Mouse (Mus musculus): ENCODE results near the gene Aldh1a2. TPM values are rescaled to one million over a fixed set of nuclear protein-coding genes. Genes with fewer than 3 reads are reported as not detected.
A peak's percentile ranks its signal among the peaks of the same experiment; 100 is the strongest.

Gene Aldh1a2
- polyA plus RNA-seq, 2 experiments = 0.58 to 0.79 TPM

- Histone ChIP-seq H3K9me3 (ENCODE audit: control insufficient read depth, low read length) (no peaks in the 10 kb centered on the region), H3K4me1 (replicated peaks; ENCODE audit: control insufficient read depth in 2 of 2, insufficient read depth in 2 of 2, low read length in 1 of 2) (peaks cover 56 to 63% of the 10 kb centered on the region in 2 experiments), H3K4me2 (ENCODE audit: low read depth) (peak within 1 kb of the TSS; percentile 86), H3K27me3 (ENCODE audit: control insufficient read depth, insufficient read depth, low read length) (no peaks in the 10 kb centered on the region), H3K36me3 (replicated peaks; ENCODE audit: control insufficient read depth, insufficient read depth, low read depth) (no peaks in the 10 kb centered on the region), H3K4me3 (ENCODE audit: insufficient read depth in 1 of 2, low read depth in 2 of 2, low read length in 2 of 2) (no peak within 1 kb of the TSS), H3K9ac (replicated peaks) (peak within 1 kb of the TSS; percentile 65), H3K27ac (peak within 1 kb of the TSS; percentile 100)
- TF ChIP-seq EP300 (IDR thresholded peaks at IDR 0.05; ENCODE audit: low read depth) (no peak), CTCF (IDR thresholded peaks at IDR 0.05; ENCODE audit: low read depth) (no peak)
- DNase-seq (ENCODE audit: low read depth in 3 of 3, low spot score in 3 of 3) (no peak), ATAC-seq (ENCODE audit: insufficient read depth) (no peak)
- 43% methylated on average over 12 of the region's 12 CpGs for WGBS (ENCODE audit: insufficient replicate concordance)
Observed at GRCm38 (mm10) chr9:71168511-71168910, 47.1 kb upstream of the Aldh1a2 start, which contains the start of gene Aqp9. TSS of gene Aqp9 (minus strand) at chr9:71168682.

- H3K36me3 ChIP-seq (replicated peaks; ENCODE audit: control insufficient read depth, insufficient read depth, low read depth) = no peaks in the 10 kb centered on the region
- DNase-seq (ENCODE audit: low read depth in 3 of 3, low spot score in 3 of 3) (no peak), ATAC-seq (ENCODE audit: insufficient read depth) (no peak)
- H3K27ac ChIP-seq = no peak overlapping the region
- TF ChIP-seq EP300 (IDR thresholded peaks at IDR 0.05; ENCODE audit: low read depth) (no peak), CTCF (IDR thresholded peaks at IDR 0.05; ENCODE audit: low read depth) (peak; percentile 42)
- no peak overlapping the region for H3K4me2 ChIP-seq (ENCODE audit: low read depth)
- WGBS (ENCODE audit: insufficient replicate concordance) = 55% methylated on average over 9 of the region's 9 CpGs
- peaks cover 26 to 39% of the 10 kb centered on the region in 2 experiments for H3K4me1 ChIP-seq (replicated peaks; ENCODE audit: control insufficient read depth in 2 of 2, insufficient read depth in 2 of 2, low read length in 1 of 2)
- H3K9ac ChIP-seq (replicated peaks) = no peak overlapping the region
- no peak overlapping the region for H3K4me3 ChIP-seq (ENCODE audit: insufficient read depth in 1 of 2, low read depth in 2 of 2, low read length in 2 of 2)
- H3K9me3 ChIP-seq (ENCODE audit: control insufficient read depth, low read length) = no peaks in the 10 kb centered on the region
- H3K27me3 ChIP-seq (ENCODE audit: control insufficient read depth, insufficient read depth, low read length) = no peaks in the 10 kb centered on the region
Observed at GRCm38 (mm10) chr9:71173533-71173932, 42.1 kb upstream of the Aldh1a2 start.

GRCm38 (mm10) chr9:71174316-71174975 is 41.1 kb upstream of the Aldh1a2 start:
- Histone ChIP-seq H3K9ac (replicated peaks) (no peak overlapping the region), H3K4me1 (replicated peaks; ENCODE audit: control insufficient read depth in 2 of 2, insufficient read depth in 2 of 2, low read length in 1 of 2) (peaks cover 33 to 40% of the 10 kb centered on the region in 2 experiments)
- no peak for DNase-seq (ENCODE audit: low read depth in 3 of 3, low spot score in 3 of 3)

GRCm38 (mm10) chr9:71175686-71176085 is 39.9 kb upstream of the Aldh1a2 start:
- DNase-seq (ENCODE audit: low read depth in 3 of 3, low spot score in 3 of 3) (no peak), ATAC-seq (ENCODE audit: insufficient read depth) (peak; percentile 24; the same call in 1 of the 2 replicates)
- Histone ChIP-seq H3K27ac (no peak overlapping the region), H3K36me3 (replicated peaks; ENCODE audit: control insufficient read depth, insufficient read depth, low read depth) (no peaks in the 10 kb centered on the region), H3K4me3 (ENCODE audit: insufficient read depth in 1 of 2, low read depth in 2 of 2, low read length in 2 of 2) (no peak overlapping the region), H3K4me1 (replicated peaks; ENCODE audit: control insufficient read depth in 2 of 2, insufficient read depth in 2 of 2, low read length in 1 of 2) (peaks cover 43 to 45% of the 10 kb centered on the region in 2 experiments), H3K4me2 (ENCODE audit: low read depth) (no peak overlapping the region), H3K9ac (replicated peaks) (no peak overlapping the region), H3K9me3 (ENCODE audit: control insufficient read depth, low read length) (no peaks in the 10 kb centered on the region), H3K27me3 (ENCODE audit: control insufficient read depth, insufficient read depth, low read length) (no peaks in the 10 kb centered on the region)
- TF ChIP-seq CTCF (IDR thresholded peaks at IDR 0.05; ENCODE audit: low read depth) (no peak), EP300 (IDR thresholded peaks at IDR 0.05; ENCODE audit: low read depth) (no peak)
- 66% methylated on average over 1 of the region's 1 CpGs for WGBS (ENCODE audit: insufficient replicate concordance)

More at GRCm38 (mm10) chr9:71174316-71174975, 41.1 kb upstream of the Aldh1a2 start:
- no peak overlapping the region for H3K4me3 ChIP-seq (ENCODE audit: insufficient read depth in 1 of 2, low read depth in 2 of 2, low read length in 2 of 2)
- H3K4me2 ChIP-seq (ENCODE audit: low read depth) = no peak overlapping the region
- H3K36me3 ChIP-seq (replicated peaks; ENCODE audit: control insufficient read depth, insufficient read depth, low read depth) = no peaks in the 10 kb centered on the region
- TF ChIP-seq CTCF (IDR thresholded peaks at IDR 0.05; ENCODE audit: low read depth) (no peak), EP300 (IDR thresholded peaks at IDR 0.05; ENCODE audit: low read depth) (no peak)
- H3K9me3 ChIP-seq (ENCODE audit: control insufficient read depth, low read length) = no peaks in the 10 kb centered on the region
- ATAC-seq (ENCODE audit: insufficient read depth) = no peak
- H3K27me3 ChIP-seq (ENCODE audit: control insufficient read depth, insufficient read depth, low read length) = no peaks in the 10 kb centered on the region
- no peak overlapping the region for H3K27ac ChIP-seq
- 25% methylated on average over 5 of the region's 5 CpGs for WGBS (ENCODE audit: insufficient replicate concordance)

- WGBS (ENCODE audit: insufficient replicate concordance) = 11% methylated on average over 6 of the region's 6 CpGs
- Histone ChIP-seq H3K36me3 (replicated peaks; ENCODE audit: control insufficient read depth, insufficient read depth, low read depth) (no peaks in the 10 kb centered on the region), H3K4me1 (replicated peaks; ENCODE audit: control insufficient read depth in 2 of 2, insufficient read depth in 2 of 2, low read length in 1 of 2) (peaks cover 35 to 36% of the 10 kb centered on the region in 2 experiments), H3K4me2 (ENCODE audit: low read depth) (peak overlapping the region; percentile 17), H3K9ac (replicated peaks) (0 out of 2 replicates have a peak overlapping the region, but pooled peaks have one; percentile 18), H3K27me3 (ENCODE audit: control insufficient read depth, insufficient read depth, low read length) (no peaks in the 10 kb centered on the region), H3K27ac (peak overlapping the region; percentile 47), H3K4me3 (ENCODE audit: insufficient read depth in 1 of 2, low read depth in 2 of 2, low read length in 2 of 2) (no peak overlapping the region), H3K9me3 (ENCODE audit: control insufficient read depth, low read length) (no peaks in the 10 kb centered on the region)
- ATAC-seq (ENCODE audit: insufficient read depth) (peak; percentile 81), DNase-seq (ENCODE audit: low read depth in 3 of 3, low spot score in 3 of 3) (no peak)
- TF ChIP-seq EP300 (IDR thresholded peaks at IDR 0.05; ENCODE audit: low read depth) (peak; percentile 85), CTCF (IDR thresholded peaks at IDR 0.05; ENCODE audit: low read depth) (no peak)
Observed at GRCm38 (mm10) chr9:71179276-71179896, 36.2 kb upstream of the Aldh1a2 start.

Measured in liver, embryonic 14.5 days (tissue).